Mouse (Mus musculus) erythroblast, embryonic 14.5 days (primary cell): ENCODE results near the gene Clec16a.

ENCODE experiments used
- GATA1 ChIP-seq: IDR thresholded peaks from 2 replicates; pipeline ENCODE4 v1.6.1; 2012; ENCODE audit warnings: low read length, inconsistent platforms, mixed read lengths
- TAL1 ChIP-seq: IDR thresholded peaks from 3 replicates; pipeline ENCODE4 v1.6.1; 2012; ENCODE audit warnings: low read length, inconsistent platforms, mixed read lengths

GRCm38 (mm10) chr16:10527046-10527644 lies 18.0 kb upstream of the Clec16a start:
- TF ChIP-seq GATA1, result no peak
- no peak for TF ChIP-seq TAL1
